Mouse (Mus musculus): ENCODE measurements at regions not wholly inside any gene's neighbourhood (a gene's known extent, or its start where the extent isn't known, plus 50 kb on each side); places are given as distances from the start of the nearest gene placed in this dataset.

DNA sequence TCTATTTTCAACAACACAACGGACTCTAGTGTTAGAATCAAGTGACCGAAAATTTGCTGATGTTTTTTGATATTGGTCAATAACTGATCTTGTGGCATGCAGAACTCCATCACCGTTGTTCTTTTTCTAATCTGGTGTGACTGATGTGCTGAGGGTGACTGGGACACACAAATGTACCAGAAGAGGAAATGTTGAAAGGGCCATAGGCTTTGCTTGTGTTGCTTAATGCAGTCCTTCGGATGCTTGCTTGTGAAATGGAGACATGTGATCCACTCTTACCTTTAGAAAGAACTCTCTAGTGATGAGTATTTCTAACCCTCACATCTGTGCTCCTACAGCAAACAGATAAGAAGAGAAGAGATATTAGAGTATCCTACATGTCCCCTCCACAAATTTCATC is 145.9 kb upstream of the Thbs1 start:
- no peak for TF ChIP-seq EP300 (IDR thresholded peaks at IDR 0.05; ENCODE audit: insufficient read depth, low read depth, low read length)
- no peak for TF ChIP-seq CTCF (IDR thresholded peaks at IDR 0.05)
